8 mouse cellular contexts compared by ENCODE assay signal in genomic region chr6:8086847-8087246, GRCm38 (mm10).
DNase-seq lines count a peak whose midpoint lies in the region; ATAC-seq and TF ChIP-seq lines count a peak whose summit lies in the region.
"Had no signal": no experiment of that assay in that cellular context is flagged by ENCODE, and none has a peak within 500 bp of the region (broad histone marks: within the 10 kb centered on the region; RNA-seq: fewer than 3 reads in every experiment).

No protein-coding gene starts in this region.

- no peaks in the 10 kb centered on the region for H3K27me3 ChIP-seq in G1E (ENCODE audit: insufficient read depth, low read length)
- no peaks in the 10 kb centered on the region for H3K27me3 ChIP-seq in forebrain, embryonic 12.5 days
- H3K27me3 ChIP-seq: megakaryocyte, embryonic 14.5 days had no signal

- no peak overlapping the region for H3K27ac ChIP-seq in forebrain, embryonic 12.5 days
- H3K27ac ChIP-seq in olfactory bulb, adult 2 months (ENCODE audit: insufficient read depth, low read depth, low read length) = no peak overlapping the region

- no peaks in the 10 kb centered on the region for H3K9me3 ChIP-seq in G1E (replicated peaks)
- no peaks in the 10 kb centered on the region for H3K9me3 ChIP-seq in forebrain, embryonic 12.5 days
- H3K9me3 ChIP-seq: megakaryocyte, embryonic 14.5 days had no signal

- ATAC-seq in CD4-positive, CD25-positive, alpha-beta regulatory T cell, adult 4 months = peak; percentile 60
- no peak for ATAC-seq in G1E (ENCODE audit: extremely low read depth, insufficient number of reproducible peaks, low FRiP score, poor library complexity, severe bottlenecking)
- 0 out of 2 replicates have a peak, but pooled peaks have one; percentile 51 for ATAC-seq in forebrain, embryonic 12.5 days (ENCODE audit: low FRiP score)

- no peak overlapping the region for H3K4me2 ChIP-seq in forebrain, embryonic 12.5 days

- intact Hi-C loops in gastrocnemius, postnatal 36 days (cut with DNase I) = loop anchor here (2.0 kb wide), 1 partner anchor 354 kb away; no protein-coding TSS in a partner anchor

- H3K4me1 ChIP-seq in G1E (ENCODE audit: insufficient read depth, low read depth, low read length) = peaks cover 8% of the 10 kb centered on the region
- H3K4me1 ChIP-seq in forebrain, embryonic 12.5 days = no peaks in the 10 kb centered on the region
- no peaks in the 10 kb centered on the region for H3K4me1 ChIP-seq in olfactory bulb, adult 2 months (ENCODE audit: control insufficient read depth, insufficient read depth, low read length)
- H3K4me1 ChIP-seq: megakaryocyte, embryonic 14.5 days had no signal

- WGBS in forebrain, embryonic 12.5 days = 59% methylated on average over 3 of the region's 3 CpGs
- WGBS in olfactory bulb, adult 2 months = 61% methylated on average over 3 of the region's 3 CpGs

- no peaks in the 10 kb centered on the region for H3K36me3 ChIP-seq in G1E (replicated peaks)
- H3K36me3 ChIP-seq in forebrain, embryonic 12.5 days (replicated peaks) = no peaks in the 10 kb centered on the region

- TF ChIP-seq CTCF in G1E (IDR thresholded peaks at IDR 0.05; ENCODE audit: low read depth, low read length) = no peak
- TF ChIP-seq CTCF in olfactory bulb, adult 2 months (IDR thresholded peaks at IDR 0.05; ENCODE audit: insufficient read depth, low read depth, low read length) = 0 out of 2 replicates have a peak, but pooled peaks have one; percentile 18

- DNase-seq in layer of hippocampus, adult 11-12 months (ENCODE audit: low spot score) = peak; percentile 11
- no peak for DNase-seq in layer of hippocampus, postnatal 10 days (ENCODE audit: low spot score in 2 of 2)
- peak; percentile 8 for DNase-seq in G1E (ENCODE audit: low spot score)
- no peak for DNase-seq in gastrocnemius, postnatal 36 days

- no peak for TF ChIP-seq POLR2A in olfactory bulb, adult 2 months (IDR thresholded peaks at IDR 0.05; ENCODE audit: insufficient read depth, low read depth, low read length)

- H3K4me3 ChIP-seq in G1E (ENCODE audit: low read depth, low read length) = no peak overlapping the region
- H3K4me3 ChIP-seq in forebrain, embryonic 12.5 days (replicated peaks) = no peak overlapping the region
- no peak overlapping the region for H3K4me3 ChIP-seq in olfactory bulb, adult 2 months (ENCODE audit: insufficient read depth, low read depth, low read length)
- H3K4me3 ChIP-seq: megakaryocyte, embryonic 14.5 days had no signal

- no peak overlapping the region for H3K9ac ChIP-seq in forebrain, embryonic 12.5 days

Comparison
In these comparisons a context has a peak if more than half of its experiments do, and no peak if none do; other contexts are left out.
1. DNase-seq: peak in layer of hippocampus, adult 11-12 months (single experiment) and G1E (single experiment); none in layer of hippocampus, postnatal 10 days (0 of 2) and gastrocnemius, postnatal 36 days (0 of 2).